Comparison of ENCODE assay signal across 7 mouse cellular contexts in the genomic region with DNA sequence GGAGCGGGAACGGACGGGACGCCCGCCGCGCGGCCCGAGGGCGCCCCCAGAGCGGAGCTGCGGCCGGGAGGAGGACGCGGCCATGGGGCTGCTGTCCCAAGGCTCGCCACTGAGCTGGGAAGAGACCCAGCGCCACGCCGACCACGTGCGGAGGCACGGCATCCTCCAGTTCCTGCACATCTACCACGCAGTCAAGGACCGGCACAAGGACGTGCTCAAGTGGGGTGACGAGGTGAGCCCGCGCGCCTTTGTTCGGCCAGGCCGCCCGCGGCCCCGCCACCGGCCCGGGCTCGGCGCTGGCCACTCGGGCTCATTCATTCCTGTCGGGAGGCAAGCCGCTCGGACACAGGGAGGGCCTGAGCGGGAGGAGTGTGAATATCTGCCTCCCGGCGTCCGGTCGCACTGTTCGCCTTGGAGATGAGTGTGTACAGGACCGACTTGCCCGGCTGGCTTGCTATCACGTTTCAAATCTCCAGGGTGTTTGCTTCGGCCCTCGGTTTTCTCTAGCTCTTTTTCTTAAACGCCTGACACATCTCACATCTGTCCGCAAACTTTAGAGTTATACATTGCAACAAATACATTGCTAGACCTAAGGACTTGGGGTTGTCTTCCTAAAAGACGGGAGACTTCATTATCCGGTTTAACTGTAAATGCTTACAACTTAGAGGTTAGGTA. TPM values are rescaled to one million over a fixed set of nuclear protein-coding genes. Genes with fewer than 3 reads are reported as not detected.
DNase-seq lines count a peak whose midpoint lies in the region; ATAC-seq and TF ChIP-seq lines count a peak whose summit lies in the region.

No protein-coding gene starts in this region.

- peaks cover 30% of the 10 kb centered on the region for H3K36me3 ChIP-seq in G1E (replicated peaks)
- peaks cover 11% of the 10 kb centered on the region; the same call in 1 of the 2 replicates for H3K36me3 ChIP-seq in embryonic facial prominence, embryonic 10.5 days (replicated peaks)
- H3K36me3 ChIP-seq in kidney, postnatal 0 days (ENCODE audit: insufficient read depth, low read length): no peaks in the 10 kb centered on the region
- H3K36me3 ChIP-seq in lung, embryonic 15.5 days: no peaks in the 10 kb centered on the region
- H3K36me3 ChIP-seq in neural tube, embryonic 15.5 days: no peaks in the 10 kb centered on the region

- no peak for DNase-seq in G1E (ENCODE audit: low spot score)
- DNase-seq in adrenal gland, postnatal 10 days: peak; percentile 76
- DNase-seq in embryonic facial prominence, embryonic 10.5 days (ENCODE audit: low spot score): peak; percentile 85
- DNase-seq in kidney, postnatal 0 days (ENCODE audit: low spot score): peak; percentile 73

- under 1% methylated on average over 56 of the region's 57 CpGs for WGBS in embryonic facial prominence, embryonic 10.5 days
- under 1% methylated on average over 38 of the region's 57 CpGs for WGBS in kidney, postnatal 0 days
- WGBS in lung, embryonic 15.5 days: under 1% methylated on average over 56 of the region's 57 CpGs
- under 1% methylated on average over 52 of the region's 57 CpGs for WGBS in neural tube, embryonic 15.5 days

- peak overlapping the region; percentile 56 for H3K4me2 ChIP-seq in kidney, postnatal 0 days (ENCODE audit: low read length)
- peak overlapping the region; percentile 65 for H3K4me2 ChIP-seq in lung, embryonic 15.5 days
- H3K4me2 ChIP-seq in neural tube, embryonic 15.5 days: peak overlapping the region; percentile 74

- H3K4me3 ChIP-seq in G1E (ENCODE audit: low read depth, low read length): peak overlapping the region; percentile 99
- peak overlapping the region; percentile 81 for H3K4me3 ChIP-seq in embryonic facial prominence, embryonic 10.5 days
- peak overlapping the region; percentile 75 for H3K4me3 ChIP-seq in kidney, postnatal 0 days (replicated peaks; ENCODE audit: low read depth, low read length)
- peak overlapping the region; percentile 92 for H3K4me3 ChIP-seq in lung, embryonic 15.5 days
- H3K4me3 ChIP-seq in neural tube, embryonic 15.5 days (replicated peaks): peak overlapping the region; percentile 75

- H3K4me1 ChIP-seq in G1E (ENCODE audit: insufficient read depth, low read depth, low read length): peaks cover 41% of the 10 kb centered on the region
- peaks cover 24% of the 10 kb centered on the region for H3K4me1 ChIP-seq in embryonic facial prominence, embryonic 10.5 days
- 0 out of 2 replicates have a peak, but pooled peaks cover 5% of the 10 kb centered on the region for H3K4me1 ChIP-seq in kidney, postnatal 0 days (replicated peaks; ENCODE audit: insufficient read depth, low read length)
- H3K4me1 ChIP-seq in lung, embryonic 15.5 days: peaks cover 18% of the 10 kb centered on the region
- H3K4me1 ChIP-seq in neural tube, embryonic 15.5 days: peaks cover 22% of the 10 kb centered on the region

- no peaks in the 10 kb centered on the region for H3K27me3 ChIP-seq in G1E (ENCODE audit: insufficient read depth, low read length)
- H3K27me3 ChIP-seq in embryonic facial prominence, embryonic 10.5 days (replicated peaks; ENCODE audit: low read depth, poor library complexity, severe bottlenecking): 0 out of 2 replicates have a peak, but pooled peaks cover 5% of the 10 kb centered on the region
- H3K27me3 ChIP-seq in kidney, postnatal 0 days (ENCODE audit: insufficient read depth, low read length): no peaks in the 10 kb centered on the region
- H3K27me3 ChIP-seq in lung, embryonic 15.5 days: no peaks in the 10 kb centered on the region
- H3K27me3 ChIP-seq in neural tube, embryonic 15.5 days (replicated peaks): no peaks in the 10 kb centered on the region

- peak overlapping the region; percentile 74 for H3K9ac ChIP-seq in kidney, postnatal 0 days (ENCODE audit: low read depth, low read length)
- peak overlapping the region; percentile 79 for H3K9ac ChIP-seq in lung, embryonic 15.5 days
- H3K9ac ChIP-seq in neural tube, embryonic 15.5 days (replicated peaks): peak overlapping the region; percentile 74

- ATAC-seq in G1E (ENCODE audit: extremely low read depth, insufficient number of reproducible peaks, low FRiP score, poor library complexity, severe bottlenecking): no peak
- ATAC-seq in granulocyte monocyte progenitor cell, adult 5-6 weeks (replicated peaks; ENCODE audit: poor library complexity, severe bottlenecking): peak; percentile 56
- peak; percentile 78 for ATAC-seq in kidney, postnatal 0 days (replicated peaks; ENCODE audit: low FRiP score, low read depth)
- peak; percentile 81 for ATAC-seq in lung, embryonic 15.5 days (ENCODE audit: borderline replicate concordance, extremely low read depth, low FRiP score, low TSS enrichment)
- peak; percentile 71 for ATAC-seq in neural tube, embryonic 15.5 days (ENCODE audit: low FRiP score)

- H3K9me3 ChIP-seq in G1E (replicated peaks): no peaks in the 10 kb centered on the region
- H3K9me3 ChIP-seq in embryonic facial prominence, embryonic 10.5 days: no peaks in the 10 kb centered on the region
- H3K9me3 ChIP-seq in kidney, postnatal 0 days (replicated peaks; ENCODE audit: low read length): no peaks in the 10 kb centered on the region
- no peaks in the 10 kb centered on the region for H3K9me3 ChIP-seq in lung, embryonic 15.5 days
- H3K9me3 ChIP-seq in neural tube, embryonic 15.5 days (replicated peaks): no peaks in the 10 kb centered on the region

- TF ChIP-seq CTCF in G1E (IDR thresholded peaks at IDR 0.05; ENCODE audit: low read depth, low read length): no peak
- TF ChIP-seq CTCF in kidney, postnatal 0 days (IDR thresholded peaks at IDR 0.05; ENCODE audit: low read depth): no peak

- peak overlapping the region; percentile 93 for H3K27ac ChIP-seq in embryonic facial prominence, embryonic 10.5 days (replicated peaks)
- peak overlapping the region; percentile 87 for H3K27ac ChIP-seq in kidney, postnatal 0 days
- H3K27ac ChIP-seq in lung, embryonic 15.5 days: peak overlapping the region; percentile 93
- peak overlapping the region; percentile 83 for H3K27ac ChIP-seq in neural tube, embryonic 15.5 days (replicated peaks)

RNA-seq across cellular contexts. Expression of a gene that starts 0.5 kb away (rescaled TPM):
- total RNA-seq in G1E (2014; fragmentation: Nextera tagmentation): 47.9 and 51.8 TPM in 2 replicates
- total RNA-seq in G1E (2017): 46.2 and 50.1 TPM in 2 replicates
- polyA plus RNA-seq in G1E (2012): 18.2 and 18.5 TPM in 2 replicates
- 10 to 100 TPM; 41.3 to 56.4 TPM for total RNA-seq in adrenal gland, postnatal 10 days (2021)
- polyA plus RNA-seq in embryonic facial prominence, embryonic 10.5 days (2016; fragmentation: Nextera tagmentation; extraction: Ambion mirVana): 14.5 and 17.5 TPM in 2 replicates
- 44.6 and 47.5 TPM in 2 replicates for total RNA-seq in granulocyte monocyte progenitor cell, adult 5-6 weeks (2014; fragmentation: Nextera tagmentation)
- total RNA-seq in granulocyte monocyte progenitor cell, adult 5-6 weeks (2017): 52.3 and 56.8 TPM in 2 replicates
- 41.7 and 44.6 TPM in 2 replicates for polyA plus RNA-seq in kidney, postnatal 0 days (2015; fragmentation: Nextera tagmentation; extraction: Ambion mirVana)
- 16.1 and 19.8 TPM in 2 replicates for polyA plus RNA-seq in lung, embryonic 15.5 days (2015; fragmentation: Nextera tagmentation; extraction: Ambion mirVana)
- 15.2 and 17.2 TPM in 2 replicates for polyA plus RNA-seq in neural tube, embryonic 15.5 days (2015; fragmentation: Nextera tagmentation; extraction: Ambion mirVana)
